12 mouse cellular contexts compared by ENCODE assay signal in the genomic region with DNA sequence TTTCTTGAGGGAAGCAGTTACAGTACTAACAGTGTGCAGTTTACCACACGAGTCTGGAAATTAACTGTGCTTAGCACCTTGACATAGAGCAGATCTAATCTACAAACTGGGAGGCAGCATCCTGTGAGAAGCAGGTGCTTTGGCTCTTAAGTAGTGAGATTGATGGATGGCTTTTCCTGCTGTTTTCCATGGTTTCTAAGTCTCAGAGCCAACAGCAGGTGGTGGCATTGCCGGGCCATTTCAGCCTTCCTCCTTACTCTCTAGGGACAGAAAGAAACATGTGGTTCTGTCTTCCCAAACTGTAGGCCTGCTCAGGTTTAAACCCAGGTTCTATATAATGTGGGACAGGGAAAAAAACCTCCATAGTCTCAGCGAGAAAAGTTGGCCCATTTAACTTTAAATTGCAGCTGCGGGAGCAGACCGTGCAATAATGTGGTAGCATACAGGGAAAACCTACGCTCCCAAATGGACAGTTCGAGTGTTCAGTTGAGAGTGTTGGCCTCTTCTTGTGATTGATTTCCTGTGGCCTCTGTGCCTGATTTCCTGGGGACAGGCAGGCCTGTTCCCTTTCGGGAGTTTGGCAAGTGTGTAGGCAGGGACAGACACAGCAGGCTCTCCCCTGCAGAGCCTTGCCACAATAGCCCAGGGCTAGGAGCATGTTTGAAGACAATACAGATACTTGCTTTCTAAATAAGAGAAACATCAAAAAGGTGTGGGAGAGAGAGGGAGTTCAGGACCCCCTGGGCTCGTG. TPM values are rescaled to one million over a fixed set of nuclear protein-coding genes. Genes with fewer than 3 reads are reported as not detected.
DNase-seq lines count a peak whose midpoint lies in the region; ATAC-seq and TF ChIP-seq lines count a peak whose summit lies in the region.
"Had no signal": no experiment of that assay in that cellular context is flagged by ENCODE, and none has a peak within 500 bp of the region (broad histone marks: within the 10 kb centered on the region; RNA-seq: fewer than 3 reads in every experiment).

No protein-coding gene starts in this region.

- ATAC-seq in embryonic facial prominence, embryonic 12.5 days (ENCODE audit: insufficient number of reproducible peaks, insufficient read depth, low FRiP score, low TSS enrichment), result no peak
- no peak for ATAC-seq in intestine, postnatal 0 days
- ATAC-seq in intestine, embryonic 15.5 days, result no peak
- no peak for ATAC-seq in CD4-positive, CD25-positive, alpha-beta regulatory T cell, adult 4 months
- ATAC-seq: intestine, embryonic 16.5 days had no signal

- no peak overlapping the region for H3K4me3 ChIP-seq in embryonic facial prominence, embryonic 12.5 days
- H3K4me3 ChIP-seq in embryonic facial prominence, embryonic 10.5 days, result no peak overlapping the region
- no peak overlapping the region for H3K4me3 ChIP-seq in intestine, postnatal 0 days (ENCODE audit: low read depth, low read length)
- H3K4me3 ChIP-seq in intestine, embryonic 15.5 days (replicated peaks), result no peak overlapping the region
- H3K4me3 ChIP-seq: layer of hippocampus, adult 2 months had no signal

- H3K4me2 ChIP-seq in embryonic facial prominence, embryonic 12.5 days (replicated peaks), result 0 out of 2 replicates have a peak overlapping the region, but pooled peaks have one; percentile 5
- H3K4me2 ChIP-seq in intestine, postnatal 0 days (replicated peaks; ENCODE audit: low read depth), result no peak overlapping the region
- H3K4me2 ChIP-seq in intestine, embryonic 15.5 days (replicated peaks), result no peak overlapping the region

- H3K9me3 ChIP-seq in embryonic facial prominence, embryonic 12.5 days, result no peaks in the 10 kb centered on the region
- no peaks in the 10 kb centered on the region for H3K9me3 ChIP-seq in embryonic facial prominence, embryonic 10.5 days
- no peaks in the 10 kb centered on the region for H3K9me3 ChIP-seq in intestine, postnatal 0 days (ENCODE audit: control insufficient read depth)
- H3K9me3 ChIP-seq in intestine, embryonic 15.5 days, result no peaks in the 10 kb centered on the region

- no peak overlapping the region for H3K9ac ChIP-seq in embryonic facial prominence, embryonic 12.5 days
- H3K9ac ChIP-seq in intestine, postnatal 0 days (ENCODE audit: low read depth, low read length), result no peak overlapping the region
- H3K9ac ChIP-seq in intestine, embryonic 15.5 days, result no peak overlapping the region

- WGBS in embryonic facial prominence, embryonic 12.5 days, result 23% methylated on average over 9 of the region's 9 CpGs
- 34% methylated on average over 9 of the region's 9 CpGs for WGBS in embryonic facial prominence, embryonic 10.5 days
- 55% methylated on average over 9 of the region's 9 CpGs for WGBS in intestine, postnatal 0 days
- WGBS in intestine, embryonic 15.5 days, result 46% methylated on average over 9 of the region's 9 CpGs

- H3K27ac ChIP-seq in embryonic facial prominence, embryonic 12.5 days, result no peak overlapping the region
- H3K27ac ChIP-seq in embryonic facial prominence, embryonic 10.5 days (replicated peaks), result no peak overlapping the region
- no peak overlapping the region for H3K27ac ChIP-seq in intestine, postnatal 0 days (ENCODE audit: low read depth, low read length)
- no peak overlapping the region for H3K27ac ChIP-seq in intestine, embryonic 15.5 days
- H3K27ac ChIP-seq: layer of hippocampus, adult 2 months had no signal

- peak; percentile 24 for TF ChIP-seq CTCF in intestine, postnatal 0 days (IDR thresholded peaks at IDR 0.05; ENCODE audit: low read depth)

- no peaks in the 10 kb centered on the region for H3K36me3 ChIP-seq in embryonic facial prominence, embryonic 12.5 days
- H3K36me3 ChIP-seq in embryonic facial prominence, embryonic 10.5 days (replicated peaks), result no peaks in the 10 kb centered on the region
- no peaks in the 10 kb centered on the region for H3K36me3 ChIP-seq in intestine, postnatal 0 days (ENCODE audit: control insufficient read depth, insufficient read depth)
- no peaks in the 10 kb centered on the region for H3K36me3 ChIP-seq in intestine, embryonic 15.5 days

- DNase-seq in embryonic facial prominence, embryonic 10.5 days (ENCODE audit: low spot score), result no peak
- DNase-seq in adipocyte (ENCODE audit: low spot score), result peak; percentile 62
- peak; percentile 28 for DNase-seq in forelimb bud, embryonic 11.5 days (ENCODE audit: low read depth, low spot score)
- no peak for DNase-seq in spleen, postnatal 36 days (ENCODE audit: low spot score in 2 of 2)
- DNase-seq: cerebellum, postnatal 36 days; thymus, postnatal 25 days had no signal

- peaks cover 43% of the 10 kb centered on the region for H3K27me3 ChIP-seq in embryonic facial prominence, embryonic 12.5 days
- H3K27me3 ChIP-seq in embryonic facial prominence, embryonic 10.5 days (replicated peaks; ENCODE audit: low read depth, poor library complexity, severe bottlenecking), result peaks cover 72% of the 10 kb centered on the region
- peaks cover 22% of the 10 kb centered on the region for H3K27me3 ChIP-seq in intestine, postnatal 0 days (replicated peaks; ENCODE audit: control insufficient read depth, insufficient read depth, low read length)
- H3K27me3 ChIP-seq in intestine, embryonic 15.5 days (replicated peaks), result peaks cover 21% of the 10 kb centered on the region

- peaks cover 22% of the 10 kb centered on the region for H3K4me1 ChIP-seq in embryonic facial prominence, embryonic 12.5 days
- peaks cover 46% of the 10 kb centered on the region for H3K4me1 ChIP-seq in embryonic facial prominence, embryonic 10.5 days
- H3K4me1 ChIP-seq in intestine, postnatal 0 days (replicated peaks; ENCODE audit: control insufficient read depth, insufficient read depth, low read length), result no peaks in the 10 kb centered on the region
- peaks cover 18% of the 10 kb centered on the region for H3K4me1 ChIP-seq in intestine, embryonic 15.5 days (replicated peaks)

RNA-seq across cellular contexts. Expression of gene Eva1c, which starts 6.7 kb away (rescaled TPM):
- 1.7 and 2.1 TPM in 2 replicates for polyA plus RNA-seq in embryonic facial prominence, embryonic 12.5 days (2016; fragmentation: Nextera tagmentation; extraction: Ambion mirVana)
- polyA plus RNA-seq in embryonic facial prominence, embryonic 10.5 days (2016; fragmentation: Nextera tagmentation; extraction: Ambion mirVana), result 0.36 and 0.41 TPM in 2 replicates
- 0.68 and 0.69 TPM in 2 replicates for polyA plus RNA-seq in intestine, postnatal 0 days (2015; fragmentation: Nextera tagmentation; extraction: Ambion mirVana)
- polyA plus RNA-seq in intestine, embryonic 15.5 days (2015; fragmentation: Nextera tagmentation; extraction: Ambion mirVana), result 0.70 and 0.78 TPM in 2 replicates
- polyA plus RNA-seq in CD4-positive, CD25-positive, alpha-beta regulatory T cell, adult 4 months (2017; shearing (Covaris generic)), result not detected

RNA-seq across cellular contexts. Expression of gene Urb1, which starts 23.0 kb away (rescaled TPM):
- 12.6 and 13.6 TPM in 2 replicates for polyA plus RNA-seq in embryonic facial prominence, embryonic 12.5 days (2016; fragmentation: Nextera tagmentation; extraction: Ambion mirVana)
- polyA plus RNA-seq in embryonic facial prominence, embryonic 10.5 days (2016; fragmentation: Nextera tagmentation; extraction: Ambion mirVana), result 10.9 and 11.5 TPM in 2 replicates
- polyA plus RNA-seq in intestine, postnatal 0 days (2015; fragmentation: Nextera tagmentation; extraction: Ambion mirVana), result 2.4 and 2.6 TPM in 2 replicates
- 7.0 and 7.6 TPM in 2 replicates for polyA plus RNA-seq in intestine, embryonic 15.5 days (2015; fragmentation: Nextera tagmentation; extraction: Ambion mirVana)
- polyA plus RNA-seq in CD4-positive, CD25-positive, alpha-beta regulatory T cell, adult 4 months (2017; shearing (Covaris generic)), result 1 to 10 TPM; 3.5 to 4.2 TPM

Comparison
In these comparisons a context has a peak if more than half of its experiments do, and no peak if none do; other contexts are left out.
1. DNase-seq: peak in adipocyte (single experiment) and forelimb bud, embryonic 11.5 days (single experiment); none in embryonic facial prominence, embryonic 10.5 days (single experiment) and spleen, postnatal 36 days (0 of 2).